Mouse (Mus musculus) MEL (cell line): Measurements from ENCODE around the gene Esam. TPM values are rescaled to one million over a fixed set of nuclear protein-coding genes. Genes with fewer than 3 reads are reported as not detected.

Experiments used
- DNase-seq: peaks from one replicate; pipeline ENCODE4 v3.0.0; 2011; ENCODE audit warnings: low read depth, low spot score
- H3K27ac ChIP-seq: 2 replicates; pipeline ENCODE4 v1.5.1; 2012; ENCODE audit warnings: low read depth, mild to moderate bottlenecking, control low read depth, low read length, moderate library complexity; ENCODE audit not compliant: control insufficient read depth
- H3K27me3 ChIP-seq, 2 experiments: fragments of 150-350 bp in 1 of 2; sonication (generic) in 1 of 2; 2 replicates each; pipeline ENCODE4 v1.6.1; 2012; ENCODE audit warnings: low read length in 2 of 2, mild to moderate bottlenecking in 2 of 2, improper control_type of control experiment in 1 of 2, moderate library complexity in 1 of 2; ENCODE audit not compliant: insufficient read depth in 2 of 2, control insufficient read depth in 1 of 2
- H3K36me3 ChIP-seq, 2 experiments: 2 replicates each; pipeline ENCODE4 v1.6.1; 2012 to 2014; ENCODE audit warnings: low read length in 2 of 2, improper control_type of control experiment in 1 of 2, inconsistent platforms in 1 of 2, mild to moderate bottlenecking in 1 of 2; ENCODE audit not compliant: insufficient read depth in 2 of 2, control insufficient read depth in 1 of 2
- H3K4me1 ChIP-seq, 2 experiments: fragments of 150-350 bp in 1 of 2; sonication (generic) in 1 of 2; 2 replicates each; pipeline ENCODE4 v1.6.1; 2012; ENCODE audit warnings: low read length in 2 of 2, improper control_type of control experiment in 1 of 2, mild to moderate bottlenecking in 1 of 2; ENCODE audit not compliant: insufficient read depth in 2 of 2, control insufficient read depth in 1 of 2
- H3K4me3 ChIP-seq, 2 experiments: fragments of 150-350 bp in 1 of 2; sonication (generic) in 1 of 2; 2 replicates each; pipeline ENCODE4 v1.5.1; 2012; ENCODE audit warnings: low read depth in 2 of 2, low read length in 2 of 2, mild to moderate bottlenecking in 2 of 2, moderate library complexity in 2 of 2, control low read depth in 1 of 2, improper control_type of control experiment in 1 of 2; ENCODE audit not compliant: control insufficient read depth in 1 of 2, insufficient read depth in 1 of 2
- H3K79me2 ChIP-seq: 2 replicates; pipeline ENCODE4 v1.6.1; 2012; ENCODE audit warnings: mild to moderate bottlenecking, low read length, moderate library complexity; ENCODE audit not compliant: control insufficient read depth, poor library complexity, insufficient read depth
- H3K9ac ChIP-seq: 2 replicates; pipeline ENCODE4 v1.6.1; 2012; ENCODE audit warnings: low read depth, mild to moderate bottlenecking, control low read depth, low read length, moderate library complexity; ENCODE audit not compliant: control insufficient read depth, poor library complexity, severe bottlenecking
- H3K9me3 ChIP-seq: fragments of 150-350 bp; sonication (generic); replicated peaks from 2 replicates; pipeline ENCODE4 v1.6.1; 2012; ENCODE audit warnings: mild to moderate bottlenecking, low read length, improper control_type of control experiment, moderate library complexity; ENCODE audit not compliant: insufficient read depth
- BHLHE40 ChIP-seq: IDR thresholded peaks from 2 replicates; pipeline ENCODE4 v1.6.1; 2012; ENCODE audit warnings: low read depth, mild to moderate bottlenecking, inconsistent platforms, low read length, improper control_type of control experiment, borderline replicate concordance
- CHD1 ChIP-seq: IDR thresholded peaks from 2 replicates; pipeline ENCODE4 v1.6.1; 2012; ENCODE audit warnings: low read depth, mild to moderate bottlenecking, inconsistent platforms, low read length, improper control_type of control experiment
- CHD2 ChIP-seq: IDR thresholded peaks from 2 replicates; pipeline ENCODE4 v1.6.1; 2011; ENCODE audit warnings: low read length, improper control_type of control experiment
- CTCF ChIP-seq, 3 experiments: IDR thresholded peaks in 2 of 3; conservative IDR thresholded peaks in 1 of 3; 2 replicates each; pipeline ENCODE4 v1.5.1; 2011 to 2012; ENCODE audit warnings: low read length in 3 of 3, low read depth in 2 of 3, mild to moderate bottlenecking in 2 of 3, improper control_type of control experiment in 1 of 3, inconsistent platforms in 1 of 3, mixed read lengths in 1 of 3, moderate library complexity in 1 of 3; ENCODE audit not compliant: control insufficient read depth in 1 of 3, insufficient read depth in 1 of 3, poor library complexity in 1 of 3, severe bottlenecking in 1 of 3
- E2F4 ChIP-seq: IDR thresholded peaks from 2 replicates; pipeline ENCODE4 v1.6.1; 2011; ENCODE audit warnings: low read depth, low read length, improper control_type of control experiment, borderline replicate concordance
- EP300 ChIP-seq, 2 experiments: IDR thresholded peaks; 2 replicates each; pipeline ENCODE4 v1.6.1; 2011; ENCODE audit warnings: improper control_type of control experiment in 2 of 2, low read length in 2 of 2, low read depth in 1 of 2, mild to moderate bottlenecking in 1 of 2
- ETS1 ChIP-seq: IDR thresholded peaks from 2 replicates; pipeline ENCODE4 v1.6.1; 2012; ENCODE audit warnings: low read depth, mild to moderate bottlenecking, inconsistent platforms, low read length, improper control_type of control experiment, moderate library complexity
- GABPA ChIP-seq: IDR thresholded peaks from 2 replicates; pipeline ENCODE4 v1.6.1; 2012; ENCODE audit warnings: low read depth, mild to moderate bottlenecking, inconsistent platforms, low read length, improper control_type of control experiment, moderate library complexity
- GATA1 ChIP-seq: IDR thresholded peaks from 2 replicates; pipeline ENCODE4 v1.6.1; 2011; ENCODE audit warnings: low read depth, low read length, improper control_type of control experiment
- HCFC1 ChIP-seq: IDR thresholded peaks from 2 replicates; pipeline ENCODE4 v1.6.1; 2012; ENCODE audit warnings: low read depth, mild to moderate bottlenecking, inconsistent platforms, low read length, improper control_type of control experiment, moderate library complexity
- MAFK ChIP-seq: IDR thresholded peaks from 2 replicates; pipeline ENCODE4 v1.6.1; 2011; ENCODE audit warnings: low read depth, mild to moderate bottlenecking, low read length, improper control_type of control experiment, borderline replicate concordance
- MAZ ChIP-seq: IDR thresholded peaks from 2 replicates; pipeline ENCODE4 v1.6.1; 2012; ENCODE audit warnings: low read depth, mild to moderate bottlenecking, inconsistent platforms, low read length, improper control_type of control experiment
- MEF2A ChIP-seq: IDR thresholded peaks from 2 replicates; pipeline ENCODE4 v1.6.1; 2014; ENCODE audit warnings: low read depth, mild to moderate bottlenecking, inconsistent platforms, low read length, improper control_type of control experiment; ENCODE audit not compliant: poor library complexity, insufficient replicate concordance, severe bottlenecking; ENCODE audit errors: extremely low read depth
- MYC ChIP-seq: IDR thresholded peaks from 2 replicates; pipeline ENCODE4 v1.6.1; 2011; ENCODE audit warnings: low read depth, mild to moderate bottlenecking, low read length, improper control_type of control experiment, moderate library complexity
- NELFE ChIP-seq: IDR thresholded peaks from 2 replicates; pipeline ENCODE4 v1.6.1; 2011; ENCODE audit warnings: low read depth, low read length, improper control_type of control experiment
- NRF1 ChIP-seq: IDR thresholded peaks from 2 replicates; pipeline ENCODE4 v1.6.1; 2014; ENCODE audit warnings: low read depth, mild to moderate bottlenecking, inconsistent platforms, low read length, improper control_type of control experiment, moderate library complexity; ENCODE audit not compliant: poor library complexity, insufficient read depth, severe bottlenecking
- POLR2A ChIP-seq, 2 experiments: IDR thresholded peaks; 2 replicates each; pipeline ENCODE4 v1.6.1; 2011 to 2012; ENCODE audit warnings: low read length in 2 of 2, mild to moderate bottlenecking in 2 of 2, control low read depth in 1 of 2, improper control_type of control experiment in 1 of 2, low read depth in 1 of 2, moderate library complexity in 1 of 2; ENCODE audit not compliant: control insufficient read depth in 1 of 2, insufficient read depth in 1 of 2, poor library complexity in 1 of 2
- POLR2AphosphoS2 ChIP-seq: IDR thresholded peaks from 2 replicates; pipeline ENCODE4 v1.6.1; 2011; ENCODE audit warnings: low read length, improper control_type of control experiment
- SIN3A ChIP-seq: IDR thresholded peaks from 2 replicates; pipeline ENCODE4 v1.6.1; 2012; ENCODE audit warnings: low read length, improper control_type of control experiment, inconsistent platforms
- SMC3 ChIP-seq: IDR thresholded peaks from 2 replicates; pipeline ENCODE4 v1.6.1; 2011; ENCODE audit warnings: low read depth, low read length, improper control_type of control experiment
- TAL1 ChIP-seq: IDR thresholded peaks from 2 replicates; pipeline ENCODE4 v1.6.1; 2012; ENCODE audit warnings: mild to moderate bottlenecking, inconsistent platforms, low read length, moderate library complexity, mixed read lengths
- TBP ChIP-seq: IDR thresholded peaks from 2 replicates; pipeline ENCODE4 v1.8.0; 2011; ENCODE audit warnings: low read depth, low read length, improper control_type of control experiment
- TCF12 ChIP-seq: IDR thresholded peaks from 2 replicates; pipeline ENCODE4 v1.6.1; 2014; ENCODE audit warnings: low read depth, mild to moderate bottlenecking, inconsistent platforms, low read length, improper control_type of control experiment, moderate library complexity
- UBTF ChIP-seq: IDR thresholded peaks from 2 replicates; pipeline ENCODE4 v1.6.1; 2012; ENCODE audit warnings: low read depth, mild to moderate bottlenecking, inconsistent platforms, low read length, improper control_type of control experiment, moderate library complexity, borderline replicate concordance; ENCODE audit not compliant: insufficient read depth
- USF1 ChIP-seq: IDR thresholded peaks from 2 replicates; pipeline ENCODE4 v1.6.1; 2014; ENCODE audit warnings: low read depth, mild to moderate bottlenecking, inconsistent platforms, low read length, improper control_type of control experiment, moderate library complexity
- ZC3H11A ChIP-seq: IDR thresholded peaks from 2 replicates; pipeline ENCODE4 v1.6.1; 2012; ENCODE audit warnings: low read depth, mild to moderate bottlenecking, inconsistent platforms, low read length, improper control_type of control experiment
- ZKSCAN1 ChIP-seq: IDR thresholded peaks from 2 replicates; pipeline ENCODE4 v1.6.1; 2012; ENCODE audit warnings: low read depth, mild to moderate bottlenecking, inconsistent platforms, low read length, improper control_type of control experiment, moderate library complexity
- ZMIZ1 ChIP-seq: IDR thresholded peaks from 2 replicates; pipeline ENCODE4 v1.6.1; 2012; ENCODE audit warnings: low read depth, mild to moderate bottlenecking, inconsistent platforms, low read length, improper control_type of control experiment, moderate library complexity
- polyA plus RNA-seq, 2 experiments: library from polyadenylated mRNA; stranded (reverse) in 1 of 2; unstranded in 1 of 2; fragments of >175 nt in 1 of 2; fragments of >200 nt in 1 of 2; gene quantifications; 2 replicates each; pipeline versions ENCODE4 v1.2.1 to v1.2.4; 2012; ENCODE audit warnings: low replicate concordance in 2 of 2, low read depth in 1 of 2; ENCODE audit not compliant: insufficient read length in 2 of 2, insufficient read depth in 1 of 2, missing spikeins in 1 of 2
- total RNA-seq: library from RNA; depleted of rRNA; stranded (reverse); fragments of 300-350 nt; gene quantifications from 2 replicates; pipeline ENCODE4 v1.2.3, GENCODE M21; 2012

The Esam gene
- total and polyA plus RNA-seq, 3 experiments = 0.23 to 0.89 TPM; not detected in 1

DNA sequence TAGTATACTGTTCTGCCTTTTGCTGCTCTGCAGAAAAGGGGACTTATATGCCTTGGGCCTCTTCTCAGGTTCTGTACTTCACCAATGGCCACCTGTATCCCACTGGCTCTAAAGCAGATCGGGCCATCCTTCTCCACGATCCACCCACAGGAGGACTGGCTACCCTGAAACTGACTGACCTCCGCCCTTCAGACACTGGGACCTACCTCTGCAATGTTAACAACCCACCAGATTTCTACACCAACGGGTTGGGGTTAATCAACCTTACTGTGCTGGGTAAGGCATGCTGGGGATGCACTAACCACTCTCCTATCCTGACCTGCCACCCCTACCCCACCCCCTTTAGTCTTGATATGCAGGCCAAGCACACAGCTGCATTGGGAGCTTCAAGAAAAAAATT, 12.3 kb downstream of the Esam start:
- no peaks in the 10 kb centered on the region; a peak in 1 of 4 replicates for H3K27me3 ChIP-seq
- no peak for DNase-seq
- no peak for TF ChIP-seq CTCF (IDR thresholded peaks at IDR 0.05 in 2 of 3, conservative IDR thresholded peaks at IDR 0.05 in 1 of 3; ENCODE audit: control insufficient read depth in 1 of 3, insufficient read depth in 1 of 3, low read depth in 2 of 3, low read length in 3 of 3, poor library complexity in 1 of 3, severe bottlenecking in 1 of 3)
- TF ChIP-seq SMC3 = no peak
- no peak for TF ChIP-seq BHLHE40
- TF ChIP-seq ZMIZ1 = no peak
- no peak for TF ChIP-seq SIN3A
- TF ChIP-seq MEF2A = no peak
- TF ChIP-seq TAL1 = no peak
- TF ChIP-seq MAZ = no peak
- TF ChIP-seq USF1 = no peak
- TF ChIP-seq GATA1 = no peak
- no peak for TF ChIP-seq GABPA
- TF ChIP-seq TCF12 = no peak
- TF ChIP-seq POLR2AphosphoS2 = no peak
- no peak for TF ChIP-seq CHD1
- H3K4me3 ChIP-seq = no peak overlapping the region
- no peaks in the 10 kb centered on the region for H3K79me2 ChIP-seq
- H3K27ac ChIP-seq = no peak overlapping the region
- no peaks in the 10 kb centered on the region for H3K4me1 ChIP-seq
- no peak overlapping the region for H3K9ac ChIP-seq
- no peaks in the 10 kb centered on the region for H3K9me3 ChIP-seq
- no peaks in the 10 kb centered on the region for H3K36me3 ChIP-seq

DNA sequence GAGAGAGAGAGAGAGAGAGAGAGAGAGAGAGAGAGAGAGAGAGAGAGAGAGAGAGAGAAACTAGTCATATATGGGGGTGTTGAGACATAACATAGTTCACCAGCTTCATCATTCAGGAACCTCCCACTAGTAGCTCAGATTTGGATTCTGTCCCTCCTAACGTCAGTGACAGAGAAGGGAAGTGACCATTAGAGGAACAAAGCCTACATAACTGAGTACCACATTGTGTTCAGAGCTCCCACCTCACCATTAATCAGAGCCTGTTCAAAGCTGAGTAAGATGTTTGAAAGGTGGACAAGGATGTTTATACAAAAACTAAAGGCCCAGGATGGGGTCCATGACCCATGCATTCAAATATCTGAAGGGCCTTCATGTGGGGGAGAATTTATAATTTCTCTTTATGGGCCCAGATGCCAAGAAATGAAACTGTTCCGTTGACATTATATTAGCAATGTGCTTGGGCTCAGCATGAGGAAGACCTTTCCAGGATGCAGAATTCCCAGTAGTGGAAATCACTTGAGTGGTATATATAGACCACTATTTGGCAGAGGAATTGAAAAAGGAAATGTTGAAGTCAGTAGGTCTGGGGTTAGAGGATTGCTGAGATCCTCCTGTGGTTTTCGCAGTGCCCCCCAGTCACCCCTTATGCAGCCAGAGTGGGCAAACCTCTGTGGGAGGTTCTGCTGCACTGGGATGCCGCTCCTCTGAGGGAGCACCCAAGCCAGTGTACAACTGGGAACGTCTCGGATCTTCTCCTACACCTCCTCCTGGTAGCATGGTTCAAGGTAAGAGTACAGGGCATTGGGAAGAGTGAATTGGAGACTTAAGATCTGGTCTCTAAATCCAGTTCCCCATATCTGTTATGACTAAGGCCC, 13.1 kb downstream of the Esam start:
- Histone ChIP-seq H3K27me3 (no peaks in the 10 kb centered on the region; a peak in 1 of 4 replicates), H3K27ac (no peak overlapping the region), H3K4me3 (no peak overlapping the region), H3K36me3 (no peaks in the 10 kb centered on the region), H3K9me3 (no peaks in the 10 kb centered on the region), H3K9ac (no peak overlapping the region), H3K79me2 (no peaks in the 10 kb centered on the region), H3K4me1 (no peaks in the 10 kb centered on the region)
- TF ChIP-seq MEF2A (no peak), E2F4 (no peak), HCFC1 (no peak), ETS1 (no peak), ZC3H11A (no peak), NRF1 (no peak), EP300 (IDR thresholded peaks at IDR 0.05; ENCODE audit: low read depth in 1 of 2, low read length in 2 of 2) (no peak), CHD2 (no peak), UBTF (no peak), ZKSCAN1 (no peak), TBP (no peak), POLR2A (IDR thresholded peaks at IDR 0.05; ENCODE audit: control insufficient read depth in 1 of 2, insufficient read depth in 1 of 2, low read depth in 1 of 2, low read length in 2 of 2, poor library complexity in 1 of 2) (no peak), MYC (no peak), MAFK (no peak), TAL1 (no peak), NELFE (no peak), MAZ (no peak), GATA1 (no peak)
- DNase-seq = no peak
